Mouse (Mus musculus) ovary, postnatal 10 days (tissue): Measurements from ENCODE around the gene Psen2.

Experiments used
- DNase-seq: peaks from one replicate; pipeline ENCODE4 v3.0.0; 2022; ENCODE audit warnings: low spot score

The Psen2 gene

DNA sequence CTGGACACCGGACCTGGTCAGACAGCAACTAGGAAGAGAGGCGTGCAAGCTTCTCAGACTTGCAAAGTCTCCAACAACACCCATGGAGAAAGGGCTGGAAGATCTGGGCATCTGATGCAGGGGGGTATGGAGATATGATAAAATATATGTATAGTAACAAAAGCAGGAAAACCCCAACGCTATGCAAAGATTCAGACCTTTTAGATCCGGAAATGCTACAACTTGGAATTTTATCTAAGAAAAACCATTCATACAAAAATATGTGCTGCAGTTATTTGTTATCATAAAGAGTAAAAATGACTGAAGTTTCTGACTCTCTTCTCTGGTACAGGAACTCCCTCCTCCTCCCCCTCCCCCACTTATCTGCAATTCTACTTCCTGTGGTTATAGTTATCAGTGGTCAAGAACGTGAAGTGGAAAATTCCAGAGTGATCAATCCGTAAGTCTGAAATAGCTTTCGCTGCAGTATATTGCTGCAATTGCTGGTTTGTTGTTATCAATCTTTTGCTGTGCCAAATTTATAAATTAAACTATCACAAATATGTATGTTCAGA lies 14.6 kb downstream of the Psen2 start:
- no peak for DNase-seq

DNA sequence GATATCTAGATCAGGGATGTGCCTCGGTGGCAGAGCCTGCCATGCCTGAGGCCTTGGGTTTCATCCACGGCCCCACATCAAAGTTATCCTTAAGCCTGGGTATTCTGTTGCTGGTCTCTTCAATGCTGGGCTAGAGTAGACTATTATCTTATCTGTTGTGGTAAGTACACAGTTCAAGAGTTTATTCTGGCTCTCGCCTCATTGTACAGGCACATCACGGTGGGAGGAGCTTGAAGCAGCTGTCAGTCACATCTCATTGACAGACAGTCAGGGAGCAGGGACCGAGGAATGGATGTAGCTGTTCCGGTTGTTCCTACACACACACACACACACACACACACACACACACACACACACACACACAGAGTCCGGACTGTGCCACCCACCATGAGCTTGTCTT lies 15.3 kb downstream of the Psen2 start:
- DNase-seq = no peak

DNA sequence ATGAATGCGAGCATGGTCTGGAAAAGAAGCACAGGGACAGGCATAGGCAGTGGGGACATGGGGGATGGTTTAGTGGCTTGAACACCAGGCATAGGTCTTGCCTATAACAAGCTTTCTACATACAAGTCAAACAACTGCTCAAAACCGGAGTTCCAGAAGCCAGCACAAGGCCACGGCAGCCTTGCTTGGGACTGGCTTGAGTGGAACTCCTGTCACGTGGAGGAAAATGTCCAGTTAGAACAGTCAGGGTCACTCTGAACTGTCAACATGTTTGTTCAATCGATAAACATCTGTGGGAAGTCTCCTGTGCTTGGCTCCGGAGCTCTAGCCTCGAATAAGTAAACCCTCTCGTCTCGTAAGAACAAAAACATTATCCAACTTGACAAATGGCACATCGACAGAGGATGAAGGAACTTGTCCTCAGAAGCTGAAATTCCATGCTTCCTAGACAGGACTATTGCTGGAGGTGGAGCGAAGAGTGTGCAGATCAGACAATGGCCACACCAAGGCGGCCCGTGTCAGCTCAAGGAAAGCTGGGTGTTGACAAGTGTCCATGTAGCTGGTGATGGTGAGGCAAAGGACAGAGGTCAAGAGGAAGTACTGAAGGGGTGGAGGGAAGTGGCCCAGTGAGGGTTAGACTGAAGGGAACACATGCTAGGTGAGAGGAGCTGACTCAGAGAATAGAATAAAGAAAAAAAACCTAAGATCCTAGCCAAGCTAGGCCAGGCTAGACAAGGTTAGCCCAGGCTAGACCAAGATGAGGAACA lies 17.3 kb downstream of the Psen2 start:
- no peak for DNase-seq

DNA sequence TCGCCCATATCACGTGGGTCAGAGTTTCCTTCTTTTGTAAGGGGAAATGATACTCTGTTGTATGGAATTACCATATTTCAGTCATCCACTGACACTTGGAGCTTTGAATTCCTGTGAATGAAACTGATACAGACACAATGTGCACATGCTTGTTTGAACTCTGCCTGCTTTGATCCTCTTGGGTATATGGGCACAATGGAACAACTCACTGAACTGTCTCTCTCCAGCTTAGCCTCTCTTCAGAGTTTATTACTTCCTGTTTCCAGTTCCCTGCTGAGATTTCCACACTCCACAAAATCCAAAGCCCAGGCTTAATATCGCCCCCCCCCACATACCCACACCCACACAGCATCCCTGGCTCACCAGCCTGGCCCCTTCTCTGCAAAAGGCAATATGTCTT lies 31.5 kb downstream of the Psen2 start:
- DNase-seq = no peak

DNA sequence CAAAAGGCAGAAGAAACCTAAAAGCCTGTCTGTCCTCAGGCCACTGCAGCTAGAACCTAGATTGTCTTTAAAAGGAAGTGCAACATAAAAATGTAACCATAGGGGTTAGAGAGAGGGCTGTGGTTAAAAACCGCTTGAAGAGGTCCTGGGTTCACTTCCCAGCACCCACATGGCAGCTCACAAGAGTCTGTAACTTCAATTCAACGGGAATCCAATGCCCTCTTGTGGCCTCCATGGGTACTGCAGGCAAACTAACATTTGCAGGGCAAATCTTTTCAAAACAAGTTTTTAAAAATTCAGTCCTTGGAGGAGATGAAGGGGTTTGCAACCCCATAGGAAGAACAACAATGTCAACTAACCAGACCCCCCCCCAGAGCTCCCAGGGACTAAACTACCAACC lies 32.7 kb downstream of the Psen2 start:
- DNase-seq = no peak

DNA sequence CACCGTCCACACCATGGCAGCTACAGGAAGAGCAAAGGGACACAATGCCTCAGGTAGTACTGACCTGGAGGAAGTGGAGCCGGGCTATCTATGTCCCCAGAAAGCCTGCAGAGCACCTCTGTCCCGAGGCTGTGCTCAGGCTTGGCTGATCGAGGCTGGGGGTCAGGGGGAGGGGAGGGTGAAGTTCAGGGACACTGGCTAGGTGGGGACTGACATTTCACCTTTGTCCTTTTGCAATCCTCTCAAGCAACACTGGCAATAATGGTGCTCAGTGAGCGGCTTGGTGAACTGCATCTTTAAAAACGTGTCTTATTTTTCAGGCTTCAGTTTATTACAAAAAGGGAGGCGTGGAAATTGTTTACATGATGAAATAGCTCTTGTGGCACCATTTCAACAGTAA lies 33.3 kb downstream of the Psen2 start:
- DNase-seq = no peak

DNA sequence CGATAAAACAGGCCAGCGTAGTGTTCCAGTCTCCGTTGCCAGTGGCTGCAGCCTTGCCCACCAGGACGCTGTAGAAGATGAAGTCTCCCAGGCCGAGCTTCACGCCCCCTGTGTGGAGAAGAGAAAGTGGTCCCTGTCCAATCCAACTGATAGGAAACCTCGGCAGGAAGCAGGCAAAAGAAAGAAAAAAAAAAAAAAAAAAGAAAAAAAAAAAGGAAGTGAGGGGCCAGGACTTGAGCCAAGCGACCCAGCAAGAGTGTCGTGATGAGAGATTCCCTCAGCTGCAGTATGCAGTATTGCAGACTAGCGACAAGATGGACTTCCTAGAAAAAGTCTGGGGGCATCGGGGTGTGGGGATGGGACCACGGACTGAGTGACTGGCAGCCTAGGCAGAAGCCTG lies 34.4 kb downstream of the Psen2 start:
- DNase-seq = no peak

DNA sequence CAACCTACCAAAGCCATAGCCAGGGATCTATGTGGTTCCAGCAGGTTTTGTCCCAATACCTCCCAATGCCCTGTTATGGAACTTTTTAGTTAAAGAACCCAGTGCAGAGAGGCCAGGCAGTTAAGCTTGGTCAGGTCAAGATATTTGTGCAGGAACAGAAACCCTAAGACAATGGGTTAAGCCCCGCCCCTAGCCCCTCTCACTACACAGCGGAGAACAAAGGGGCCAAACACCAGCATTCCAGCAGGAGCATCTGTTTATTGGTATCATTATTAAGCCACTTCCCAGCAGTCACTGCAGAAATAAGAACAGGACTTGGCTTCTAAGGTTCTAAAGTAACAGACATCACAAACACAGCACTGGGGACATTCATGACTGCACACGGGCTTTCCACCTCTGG lies 36.5 kb downstream of the Psen2 start:
- no peak for DNase-seq

DNA sequence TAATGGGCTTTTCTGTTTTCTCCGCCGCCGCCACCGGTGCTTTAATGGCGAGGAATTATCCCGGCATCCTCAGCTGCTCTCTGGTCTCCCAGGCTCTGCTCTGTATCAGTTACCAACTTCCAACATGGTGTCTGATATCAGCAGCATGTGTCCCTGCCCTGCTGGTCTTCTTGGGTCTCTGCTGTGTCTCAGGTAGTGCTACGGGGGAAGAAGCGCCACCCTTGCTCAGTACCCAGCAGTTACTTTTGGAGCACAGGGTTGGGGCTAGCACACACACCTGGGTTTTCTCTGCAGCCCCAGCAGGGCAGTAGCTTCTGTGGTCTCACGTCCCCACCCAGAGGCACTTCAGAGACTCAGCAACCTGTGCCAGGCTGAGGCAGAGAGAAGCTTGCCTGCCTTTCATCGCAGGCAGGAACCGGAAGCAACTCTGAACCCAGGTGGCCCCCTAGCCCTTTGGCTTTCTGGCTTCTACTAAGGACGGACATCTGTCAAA lies 37.0 kb downstream of the Psen2 start:
- no peak for DNase-seq

DNA sequence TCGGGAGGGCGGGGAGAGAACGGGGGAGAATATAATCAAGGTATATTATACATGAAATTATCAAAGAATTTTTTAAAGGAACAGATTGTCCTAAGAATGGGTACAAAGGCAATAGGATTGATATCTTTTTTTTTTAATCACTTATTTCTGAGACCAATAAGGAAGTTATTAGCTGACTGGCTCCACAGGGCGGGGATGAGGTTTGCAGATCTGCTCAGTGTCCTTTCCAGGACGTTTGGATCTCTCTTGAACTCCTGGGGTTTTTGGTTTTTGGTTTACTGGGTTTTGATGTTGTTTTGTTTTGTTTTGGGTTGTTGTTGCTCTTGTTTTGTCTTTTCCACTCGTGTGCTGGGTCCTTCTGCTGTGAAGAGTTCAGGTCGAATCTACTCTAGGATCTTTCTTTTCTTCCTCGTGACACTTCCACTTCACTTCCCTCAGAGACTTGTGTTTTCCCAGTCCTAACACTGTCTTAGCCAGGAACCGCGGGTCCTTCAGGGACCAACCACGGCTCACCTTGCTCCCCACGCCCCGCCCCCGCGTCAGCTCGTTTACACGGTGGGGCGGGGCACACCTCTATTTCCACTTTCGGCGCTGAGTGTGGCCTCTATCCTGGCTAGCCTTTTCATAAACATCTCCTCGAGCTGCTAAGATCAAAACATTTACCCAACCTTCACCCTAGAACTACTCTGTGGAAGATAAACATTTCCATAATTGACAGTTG lies 37.6 kb downstream of the Psen2 start:
- DNase-seq = no peak

DNA sequence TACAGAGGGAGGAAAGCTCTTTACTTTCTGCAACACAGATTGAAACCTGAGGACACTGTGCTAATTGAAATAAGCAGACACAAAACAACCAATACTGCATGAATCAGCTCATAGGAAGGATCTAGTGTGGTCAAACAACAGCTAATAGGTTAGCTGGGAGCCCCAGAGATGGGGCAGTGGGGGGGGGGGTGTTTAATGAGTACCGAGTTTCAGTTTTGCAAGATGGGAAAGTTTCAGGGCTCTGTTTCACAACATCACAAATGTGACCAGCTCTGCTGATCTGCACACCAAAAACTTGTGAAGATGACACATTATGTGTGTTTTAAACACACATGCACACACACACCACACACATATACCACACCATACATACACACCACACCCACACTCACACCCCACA lies 41.2 kb downstream of the Psen2 start:
- DNase-seq = no peak

DNA sequence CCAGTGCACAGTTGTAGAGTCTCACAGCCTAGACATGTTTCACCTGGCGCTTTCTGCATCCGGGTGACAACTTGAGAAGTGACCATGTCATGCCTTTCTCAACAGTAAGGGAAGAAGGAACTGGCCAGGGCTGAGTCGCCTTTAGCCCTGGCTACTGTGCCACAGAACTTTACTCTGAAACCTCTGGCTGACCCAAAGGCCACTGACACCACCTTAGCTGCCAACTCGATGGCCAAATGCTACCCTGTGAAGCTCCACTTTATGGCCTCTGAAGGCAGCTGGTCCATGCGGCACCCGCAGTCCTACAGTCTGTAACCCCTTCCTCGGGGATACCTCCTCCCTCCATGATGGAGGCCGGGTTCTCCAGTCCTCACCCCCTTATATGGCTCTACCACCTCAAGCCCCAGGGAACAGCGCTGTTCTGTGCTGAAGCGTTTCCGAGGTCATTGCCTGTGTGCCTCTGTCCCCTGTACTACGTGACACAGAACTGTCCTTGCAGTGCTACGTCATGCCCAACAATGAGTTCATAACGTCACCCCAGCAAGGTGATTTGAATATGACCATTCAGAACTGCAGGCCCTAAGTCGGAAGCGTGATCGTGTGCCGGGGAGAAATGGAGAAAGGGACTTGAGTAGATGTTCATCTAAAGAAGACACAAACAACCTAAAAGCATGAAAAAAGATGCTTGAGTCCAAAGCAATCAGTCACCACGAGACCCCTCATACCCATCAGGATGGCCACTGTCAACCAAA lies 42.3 kb downstream of the Psen2 start:
- no peak for DNase-seq

DNA sequence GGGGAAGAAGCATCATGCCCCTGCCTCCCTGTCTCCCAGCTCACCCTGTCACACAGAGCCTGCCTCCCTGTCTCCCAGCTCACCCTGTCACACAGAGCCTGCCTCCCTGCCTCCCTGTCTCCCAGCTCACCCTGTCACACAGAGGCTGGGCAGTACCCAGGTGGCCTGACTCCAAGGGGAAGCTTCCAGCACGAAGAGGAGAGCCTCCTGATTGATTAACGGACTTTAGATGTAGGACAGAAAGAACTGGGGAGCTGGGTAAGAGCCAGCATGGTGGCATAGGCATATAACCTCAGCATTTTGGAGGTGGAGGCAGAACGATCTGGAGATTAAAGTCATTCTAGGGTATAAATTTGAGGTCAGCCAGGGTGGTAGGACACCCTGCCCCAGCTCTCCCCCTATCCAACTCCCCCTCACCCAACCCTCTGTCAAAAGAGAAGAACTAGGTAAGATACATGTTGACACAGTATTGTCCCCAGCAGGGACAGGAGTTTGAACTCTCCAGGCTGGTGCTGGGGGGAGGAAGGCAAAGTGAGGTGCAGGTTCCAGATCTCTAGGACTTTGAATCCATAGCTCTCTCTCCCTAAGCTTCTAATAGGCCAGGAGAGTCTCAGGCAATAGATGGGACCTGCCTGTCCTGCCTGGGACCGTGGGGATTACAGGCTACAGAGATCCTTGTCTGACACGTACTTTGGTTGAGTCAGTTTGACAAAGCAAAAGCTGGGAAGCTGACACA lies 46.5 kb downstream of the Psen2 start:
- DNase-seq = no peak

DNA sequence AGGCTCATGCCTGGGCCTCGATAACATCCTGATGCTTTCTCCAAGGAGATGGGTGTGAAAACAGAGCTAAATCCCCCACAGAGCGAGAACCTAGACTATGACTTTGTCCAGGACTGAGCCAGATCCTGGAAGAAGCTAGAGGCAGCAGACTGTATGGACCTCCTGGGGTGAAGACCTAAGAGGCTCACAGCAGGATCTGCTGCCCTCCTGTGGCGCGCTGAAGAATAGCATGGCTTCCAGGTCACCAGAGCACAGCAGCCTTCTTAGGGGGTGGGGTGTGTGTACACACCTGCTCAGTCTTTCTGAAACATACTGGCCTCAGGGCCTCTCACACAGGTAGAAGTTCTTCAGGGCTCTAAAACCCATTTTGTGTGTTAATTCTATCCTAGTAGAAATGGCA lies 48.2 kb downstream of the Psen2 start:
- DNase-seq = peak; percentile 26

DNA sequence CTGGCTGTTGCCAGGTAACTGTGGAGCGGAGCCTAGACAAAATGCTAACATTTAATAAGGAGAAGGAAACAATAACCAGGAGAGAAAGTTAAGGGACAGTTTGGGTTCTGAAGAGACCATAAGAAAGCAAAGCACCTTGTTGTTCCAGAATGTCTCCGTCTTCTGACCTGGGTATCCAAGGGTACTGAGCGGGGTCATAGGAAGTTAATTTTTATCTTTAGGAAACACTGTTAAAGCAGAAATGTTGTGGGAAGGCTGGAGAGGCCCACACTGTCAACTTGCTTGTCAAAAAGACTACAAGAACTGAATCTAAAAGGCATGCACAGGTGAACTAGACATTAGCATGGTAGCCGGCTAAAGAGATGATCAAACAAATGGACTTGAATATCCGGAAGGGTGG lies 50.3 kb downstream of the Psen2 start:
- no peak for DNase-seq

DNA sequence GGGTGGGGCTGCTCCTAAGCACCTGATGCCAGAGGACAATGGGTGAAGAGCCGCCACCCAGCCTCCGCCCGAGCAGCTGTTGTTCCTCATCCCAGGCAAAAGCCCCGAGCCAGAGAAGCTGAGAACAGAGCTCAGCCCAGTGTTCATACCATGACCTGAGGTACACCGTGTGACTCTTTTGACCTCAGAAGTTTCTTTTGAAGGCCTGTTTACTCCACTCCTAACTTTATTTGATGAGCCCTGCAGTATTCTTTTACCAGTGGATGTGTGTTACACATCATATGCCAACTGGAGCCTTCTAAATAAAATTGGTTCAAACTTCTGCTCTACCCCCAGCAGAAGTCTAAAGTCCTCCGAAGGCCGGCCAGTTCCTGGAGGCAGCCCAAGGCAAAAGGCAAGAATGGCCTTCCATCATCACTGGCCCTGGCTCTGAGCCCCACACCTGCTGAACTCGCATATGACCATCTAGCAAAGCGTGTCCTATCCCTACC lies 52.4 kb downstream of the Psen2 start:
- DNase-seq = no peak

DNA sequence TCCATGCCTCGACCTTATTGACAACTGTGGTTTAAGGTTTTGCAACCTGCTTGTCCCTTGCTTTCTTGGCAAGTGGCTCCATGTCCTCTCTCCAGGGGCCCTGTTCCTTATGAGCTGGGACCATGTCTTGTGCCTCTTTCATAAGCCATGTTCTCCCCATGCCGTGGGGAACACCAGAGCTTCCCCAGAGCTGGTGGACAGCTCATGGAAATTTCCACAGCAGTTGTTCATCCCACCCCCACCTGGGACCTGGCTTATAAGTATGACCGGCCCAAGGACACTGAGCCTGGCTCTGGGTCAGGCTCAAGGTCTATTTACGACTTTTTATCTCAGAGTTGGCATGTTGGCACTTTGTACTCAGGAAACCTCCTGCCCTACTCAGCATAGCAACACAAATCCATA lies 53.2 kb downstream of the Psen2 start:
- no peak for DNase-seq

DNA sequence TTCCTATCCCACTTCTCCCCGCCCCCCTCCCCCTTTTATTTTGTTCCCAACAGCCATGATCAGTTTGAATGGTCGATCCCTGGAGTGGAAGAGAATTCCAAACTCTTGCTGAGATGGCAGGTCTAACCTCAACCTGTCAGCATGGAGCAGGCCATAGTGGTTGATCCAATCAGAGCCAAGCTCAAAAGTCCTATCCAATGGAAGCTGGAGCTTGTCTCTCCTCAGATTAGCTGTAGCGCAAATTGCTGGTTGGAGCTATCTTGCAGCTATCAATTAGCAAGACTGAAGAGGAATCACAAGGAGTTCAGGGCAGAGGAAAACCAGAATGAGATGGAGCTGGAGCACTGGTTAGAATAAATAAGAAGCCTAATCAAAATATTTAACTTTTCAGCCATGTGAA lies 54.9 kb downstream of the Psen2 start:
- DNase-seq = no peak

DNA sequence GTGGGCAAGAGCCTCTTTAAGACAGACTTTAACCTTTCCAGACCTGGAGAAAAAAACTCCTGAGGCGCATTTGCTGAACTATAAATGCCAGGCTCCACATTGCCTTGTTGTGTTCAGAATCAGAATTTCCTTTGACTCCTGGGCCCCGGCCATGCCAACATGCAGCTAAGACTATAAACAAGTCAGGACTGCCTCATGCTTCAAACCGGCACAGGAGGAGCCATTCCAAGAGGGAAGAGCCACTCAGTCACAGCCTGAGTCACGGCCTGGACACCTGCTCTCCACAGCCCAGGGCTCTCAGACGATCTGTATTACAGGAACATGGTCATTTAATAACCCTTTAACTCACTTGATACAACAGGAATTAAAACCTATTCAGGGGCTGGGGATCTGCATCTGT lies 62.5 kb downstream of the Psen2 start:
- DNase-seq = no peak

DNA sequence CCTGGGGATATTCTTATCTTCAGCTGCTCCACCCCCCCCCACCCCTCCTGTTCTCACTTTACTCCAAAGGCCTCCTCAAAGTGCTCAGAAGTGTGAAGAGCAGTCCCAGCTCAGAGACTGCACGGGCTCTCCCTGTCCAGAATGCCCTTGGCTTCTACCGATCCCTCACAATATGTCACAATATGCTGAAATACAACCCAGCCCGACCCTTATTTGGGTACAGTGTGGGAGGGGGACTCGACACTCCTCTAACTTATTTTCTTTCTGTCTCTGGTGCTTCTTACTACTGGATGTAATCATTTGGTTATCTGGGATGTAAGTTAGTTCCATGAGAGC lies 63.6 kb downstream of the Psen2 start:
- DNase-seq = no peak

DNA sequence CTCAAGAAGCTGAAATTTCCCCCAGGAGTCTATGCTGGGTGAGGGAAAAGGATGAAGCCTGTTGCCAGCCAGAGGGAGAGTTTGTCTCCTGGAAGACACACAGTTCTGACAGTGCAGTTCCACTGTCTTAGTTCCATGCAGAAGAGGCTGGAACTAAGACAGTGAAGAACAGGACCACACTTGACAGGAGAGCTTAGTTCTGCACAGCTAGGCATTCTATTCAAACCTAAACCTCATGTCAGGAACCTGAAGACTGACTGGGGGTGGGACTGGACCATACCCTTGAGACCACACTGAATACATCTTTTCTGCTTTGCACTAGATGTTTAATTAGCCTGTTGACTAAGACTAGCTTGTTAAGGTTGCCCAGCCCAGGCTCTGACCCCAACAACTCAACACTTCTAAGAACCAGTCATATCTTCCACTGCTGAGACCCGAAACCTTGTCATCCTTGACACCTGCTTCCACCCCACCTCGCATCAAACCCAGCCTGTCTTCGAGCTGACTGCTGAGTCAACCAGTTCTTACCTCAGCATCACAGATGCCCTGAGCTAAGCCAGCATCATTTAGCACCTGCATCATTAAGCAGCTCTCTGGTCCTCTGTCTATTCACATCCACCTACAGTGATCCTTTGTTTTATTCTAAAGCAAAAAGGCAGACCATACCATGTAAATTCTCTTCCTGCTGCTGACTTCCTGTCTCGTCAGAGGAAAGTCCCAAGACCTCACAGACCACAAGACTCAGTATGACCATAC lies 64.1 kb downstream of the Psen2 start, which contains the start of gene Coq8a:
Gene Coq8a (minus strand): TSS at position 644 of the 756 bp plus-strand sequence.
- no peak for DNase-seq
